Mouse (Mus musculus): Measurements from ENCODE around the gene Sap30. TPM values are rescaled to one million over a fixed set of nuclear protein-coding genes. Genes with fewer than 3 reads are reported as not detected.
"Not testable (repeated sequence)": the region's sequence is repeated elsewhere in the genome, so short reads cannot be mapped to it uniquely, and the experiment has no call there.

Gene Sap30
- total RNA-seq, 1 experiment = 76.8 TPM

GRCm38 (mm10) chr8:57507556-57508063 lies 19.9 kb upstream of the Sap30 start:
- H3K4me1 ChIP-seq (ENCODE audit: control insufficient read depth in 2 of 2, insufficient read depth in 2 of 2, low read length in 2 of 2, poor library complexity in 1 of 2) = peaks cover 7 to 9% of the 10 kb centered on the region in 2 experiments; a peak in 3 of 4 replicates
- in situ Hi-C loops (cut with MboI; ENCODE audit: low sequenced_read_pairs in 2 of 2, unreplicated experiment in 2 of 2) = no loop called here
- H3K9me3 ChIP-seq (ENCODE audit: control insufficient read depth, insufficient read depth, low read depth, low read length) = no peaks in the 10 kb centered on the region
- DNase-seq (ENCODE audit: low read depth, low spot score) = no peak
- peaks cover 7% of the 10 kb centered on the region for H3K36me3 ChIP-seq (ENCODE audit: control insufficient read depth, insufficient read depth, low read length, poor library complexity, severe bottlenecking)
- no peak overlapping the region for H3K27ac ChIP-seq (ENCODE audit: insufficient read depth, low read depth, low read length, poor library complexity, severe bottlenecking)
- H3K4me3 ChIP-seq (ENCODE audit: insufficient read depth in 1 of 2, low read depth in 1 of 2, low read length in 2 of 2, poor library complexity in 1 of 2, severe bottlenecking in 1 of 2) = no peak overlapping the region
- H3K9ac ChIP-seq (ENCODE audit: insufficient read depth, low read depth, low read length, poor library complexity, severe bottlenecking) = no peak overlapping the region
- TF ChIP-seq CHD2 (IDR thresholded peaks at IDR 0.05; ENCODE audit: low read depth, low read length) (no peak), HCFC1 (IDR thresholded peaks at IDR 0.05; ENCODE audit: borderline replicate concordance, insufficient read depth, low read length) (no peak), ZNF384 (IDR thresholded peaks at IDR 0.05; ENCODE audit: low read depth, low read length) (no peak), ZC3H11A (IDR thresholded peaks at IDR 0.05; ENCODE audit: borderline replicate concordance, low read depth, low read length) (no peak), MAFK (IDR thresholded peaks at IDR 0.05; ENCODE audit: insufficient read depth, low read depth, low read length) (no peak)

GRCm38 (mm10) chr8:57505500-57505899 lies 17.8 kb upstream of the Sap30 start:
- H3K9ac ChIP-seq (ENCODE audit: insufficient read depth, low read depth, low read length, poor library complexity, severe bottlenecking); H3K4me3 ChIP-seq (ENCODE audit: insufficient read depth in 1 of 2, low read depth in 1 of 2, low read length in 2 of 2, poor library complexity in 1 of 2, severe bottlenecking in 1 of 2); in situ Hi-C loops (cut with MboI; ENCODE audit: low sequenced_read_pairs in 2 of 2, unreplicated experiment in 2 of 2); DNase-seq (ENCODE audit: low read depth, low spot score); H3K36me3 ChIP-seq (ENCODE audit: control insufficient read depth, insufficient read depth, low read length, poor library complexity, severe bottlenecking); H3K27ac ChIP-seq (ENCODE audit: insufficient read depth, low read depth, low read length, poor library complexity, severe bottlenecking); H3K9me3 ChIP-seq (ENCODE audit: control insufficient read depth, insufficient read depth, low read depth, low read length): not testable (repeated sequence)
- H3K4me1 ChIP-seq (ENCODE audit: control insufficient read depth in 2 of 2, insufficient read depth in 2 of 2, low read length in 2 of 2, poor library complexity in 1 of 2) = peaks cover 7 to 11% of the 10 kb centered on the region in 2 experiments; a peak in 3 of 4 replicates

GRCm38 (mm10) chr8:57503641-57504040 lies 16.0 kb upstream of the Sap30 start:
- Histone ChIP-seq H3K9ac (ENCODE audit: insufficient read depth, low read depth, low read length, poor library complexity, severe bottlenecking) (peak overlapping the region; percentile 67; the same call in 1 of the 2 replicates), H3K36me3 (ENCODE audit: control insufficient read depth, insufficient read depth, low read length, poor library complexity, severe bottlenecking) (peaks cover 7% of the 10 kb centered on the region), H3K4me1 (ENCODE audit: control insufficient read depth in 2 of 2, insufficient read depth in 2 of 2, low read length in 2 of 2, poor library complexity in 1 of 2) (peaks cover 4 to 11% of the 10 kb centered on the region in 2 experiments; a peak in 3 of 4 replicates), H3K9me3 (ENCODE audit: control insufficient read depth, insufficient read depth, low read depth, low read length) (no peaks in the 10 kb centered on the region), H3K4me3 (ENCODE audit: insufficient read depth in 1 of 2, low read depth in 1 of 2, low read length in 2 of 2, poor library complexity in 1 of 2, severe bottlenecking in 1 of 2) (peak overlapping the region in 1 of 2 experiments; percentile 12; a peak in 1 of 4 replicates), H3K27ac (ENCODE audit: insufficient read depth, low read depth, low read length, poor library complexity, severe bottlenecking) (no peak overlapping the region)
- TF ChIP-seq ZC3H11A (IDR thresholded peaks at IDR 0.05; ENCODE audit: borderline replicate concordance, low read depth, low read length) = 0 out of 2 replicates have a peak, but pooled peaks have one; percentile 7
- TF ChIP-seq MAFK (IDR thresholded peaks at IDR 0.05; ENCODE audit: insufficient read depth, low read depth, low read length) = no peak
- TF ChIP-seq HCFC1 (IDR thresholded peaks at IDR 0.05; ENCODE audit: borderline replicate concordance, insufficient read depth, low read length) = no peak
- TF ChIP-seq ZNF384 (IDR thresholded peaks at IDR 0.05; ENCODE audit: low read depth, low read length) = no peak
- in situ Hi-C loops (cut with MboI; ENCODE audit: low sequenced_read_pairs in 2 of 2, unreplicated experiment in 2 of 2) = no loop called here
- peak; percentile 70 for DNase-seq (ENCODE audit: low read depth, low spot score)

- H3K27ac ChIP-seq (ENCODE audit: insufficient read depth, low read depth, low read length, poor library complexity, severe bottlenecking) = no peak overlapping the region; the same call in 1 of the 2 replicates
- peaks cover 2 to 8% of the 10 kb centered on the region in 2 experiments; a peak in 3 of 4 replicates for H3K4me1 ChIP-seq (ENCODE audit: control insufficient read depth in 2 of 2, insufficient read depth in 2 of 2, low read length in 2 of 2, poor library complexity in 1 of 2)
- H3K4me3 ChIP-seq (ENCODE audit: insufficient read depth in 1 of 2, low read depth in 1 of 2, low read length in 2 of 2, poor library complexity in 1 of 2, severe bottlenecking in 1 of 2) = peak overlapping the region; percentile 18 to 25; a peak in 2 of 4 replicates
- in situ Hi-C loops (cut with MboI; ENCODE audit: low sequenced_read_pairs in 2 of 2, unreplicated experiment in 2 of 2) = no loop called here
- no peak for DNase-seq (ENCODE audit: low read depth, low spot score)
- no peaks in the 10 kb centered on the region for H3K9me3 ChIP-seq (ENCODE audit: control insufficient read depth, insufficient read depth, low read depth, low read length)
- H3K36me3 ChIP-seq (ENCODE audit: control insufficient read depth, insufficient read depth, low read length, poor library complexity, severe bottlenecking) = peaks cover 7% of the 10 kb centered on the region; the same call in 1 of the 2 replicates
- H3K9ac ChIP-seq (ENCODE audit: insufficient read depth, low read depth, low read length, poor library complexity, severe bottlenecking) = peak overlapping the region; percentile 28; the same call in 1 of the 2 replicates
- TF ChIP-seq ZC3H11A (IDR thresholded peaks at IDR 0.05; ENCODE audit: borderline replicate concordance, low read depth, low read length) = no peak
- no peak for TF ChIP-seq ZNF384 (IDR thresholded peaks at IDR 0.05; ENCODE audit: low read depth, low read length)
- TF ChIP-seq MAFK (IDR thresholded peaks at IDR 0.05; ENCODE audit: insufficient read depth, low read depth, low read length) = no peak
- TF ChIP-seq CHD2 (IDR thresholded peaks at IDR 0.05; ENCODE audit: low read depth, low read length) = no peak
- TF ChIP-seq HCFC1 (IDR thresholded peaks at IDR 0.05; ENCODE audit: borderline replicate concordance, insufficient read depth, low read length) = no peak
Measured at GRCm38 (mm10) chr8:57498847-57499511, 11.3 kb upstream of the Sap30 start.

Measured in ES-E14 (cell line).